Mouse (Mus musculus): ENCODE data around the gene Fbxo31. TPM values are rescaled to one million over a fixed set of nuclear protein-coding genes. Genes with fewer than 3 reads are reported as not detected.
"Not testable (repeated sequence)": the region's sequence is repeated elsewhere in the genome, so short reads cannot be mapped to it uniquely, and the experiment has no call there.

The Fbxo31 gene
- total RNA-seq, 2 experiments from 2014 or later: 110 to 116 TPM

GRCm38 (mm10) chr8:121599842-121600241, 21.2 kb upstream of the Fbxo31 start:
- no peak for TF ChIP-seq CTCF (conservative IDR thresholded peaks at IDR 0.05)
- no peak overlapping the region for H3K4me3 ChIP-seq
- no peak for DNase-seq (ENCODE audit: low spot score in 2 of 2)
- H3K27ac ChIP-seq: no peak overlapping the region

- DNase-seq (ENCODE audit: low spot score in 2 of 2): peak; percentile 73 to 77
- no peak overlapping the region for H3K4me3 ChIP-seq
- TF ChIP-seq CTCF (conservative IDR thresholded peaks at IDR 0.05): peak; percentile 98
- H3K27ac ChIP-seq: no peak overlapping the region
These were observed 20.3 kb upstream of the Fbxo31 start for GRCm38 (mm10) chr8:121598892-121599291.

GRCm38 (mm10) chr8:121598190-121598589, 19.6 kb upstream of the Fbxo31 start:
- DNase-seq (ENCODE audit: low spot score in 2 of 2): no peak
- no peak for TF ChIP-seq CTCF (conservative IDR thresholded peaks at IDR 0.05)
- H3K4me3 ChIP-seq: no peak overlapping the region
- no peak overlapping the region for H3K27ac ChIP-seq

- DNase-seq (ENCODE audit: low spot score in 2 of 2); H3K27ac ChIP-seq; H3K4me3 ChIP-seq: not testable (repeated sequence)
These were observed 18.9 kb upstream of the Fbxo31 start for GRCm38 (mm10) chr8:121597492-121597891.

- H3K27ac ChIP-seq: peak overlapping the region; percentile 72
- DNase-seq (ENCODE audit: low spot score in 2 of 2): no peak
- no peak for TF ChIP-seq CTCF (conservative IDR thresholded peaks at IDR 0.05)
These were observed 15.4 kb upstream of the Fbxo31 start for GRCm38 (mm10) chr8:121593983-121594382.

GRCm38 (mm10) chr8:121593293-121593692, 14.7 kb upstream of the Fbxo31 start:
- Histone ChIP-seq H3K4me3 (no peak overlapping the region), H3K27ac (peak overlapping the region; percentile 62; the same call in 1 of the 2 replicates)
- no peak for DNase-seq (ENCODE audit: low spot score in 2 of 2)
- TF ChIP-seq CTCF (conservative IDR thresholded peaks at IDR 0.05): no peak

More at GRCm38 (mm10) chr8:121593983-121594382, 15.4 kb upstream of the Fbxo31 start:
- no peak overlapping the region for H3K4me3 ChIP-seq

GRCm38 (mm10) chr8:121591178-121592066, 12.8 kb upstream of the Fbxo31 start:
- H3K27ac ChIP-seq: peak overlapping the region; percentile 94

GRCm38 (mm10) chr8:121590203-121591177, 11.9 kb upstream of the Fbxo31 start, which contains the start of gene Map1lc3b:
Map1lc3b (plus strand) TSS chr8:121590361.
- TF ChIP-seq CTCF (conservative IDR thresholded peaks at IDR 0.05): peak; percentile 21; the same call in 1 of the 2 replicates
- H3K4me3 ChIP-seq: peak within 1 kb of the TSS; percentile 98
- DNase-seq (ENCODE audit: low spot score in 2 of 2): peak; percentile 95 to 98
- H3K27ac ChIP-seq: peak within 1 kb of the TSS; percentile 94

More at GRCm38 (mm10) chr8:121591178-121592066, 12.8 kb upstream of the Fbxo31 start:
- H3K4me3 ChIP-seq: peak overlapping the region; percentile 98
- no peak for DNase-seq (ENCODE audit: low spot score in 2 of 2)
- peak; percentile 72 for TF ChIP-seq CTCF (conservative IDR thresholded peaks at IDR 0.05)

- H3K27ac ChIP-seq: no peak overlapping the region; the same call in 1 of the 2 replicates
- H3K4me3 ChIP-seq: no peak overlapping the region
- no peak for DNase-seq (ENCODE audit: low spot score in 2 of 2)
- no peak for TF ChIP-seq CTCF (conservative IDR thresholded peaks at IDR 0.05)
These were observed 10.7 kb upstream of the Fbxo31 start for GRCm38 (mm10) chr8:121589205-121589726.

- DNase-seq (ENCODE audit: low spot score in 2 of 2): no peak
- no peak for TF ChIP-seq CTCF (conservative IDR thresholded peaks at IDR 0.05)
- no peak overlapping the region for H3K4me3 ChIP-seq
- H3K27ac ChIP-seq: no peak overlapping the region
These were observed 10.1 kb upstream of the Fbxo31 start for GRCm38 (mm10) chr8:121588750-121589149.

GRCm38 (mm10) chr8:121585159-121585825, 6.7 kb upstream of the Fbxo31 start:
- peak; percentile 99 for DNase-seq (ENCODE audit: low spot score in 2 of 2)
- Histone ChIP-seq H3K27ac (peak overlapping the region; percentile 97), H3K4me3 (peak overlapping the region; percentile 72)
- TF ChIP-seq CTCF (conservative IDR thresholded peaks at IDR 0.05): no peak

GRCm38 (mm10) chr8:121584730-121585129, 6.1 kb upstream of the Fbxo31 start:
- Histone ChIP-seq H3K4me3 (peak overlapping the region; percentile 72), H3K27ac (peak overlapping the region; percentile 97)
- no peak for TF ChIP-seq CTCF (conservative IDR thresholded peaks at IDR 0.05)
- DNase-seq (ENCODE audit: low spot score in 2 of 2): no peak
